Mouse (Mus musculus): ENCODE data around the gene Ccdc116. TPM values are rescaled to one million over a fixed set of nuclear protein-coding genes. Genes with fewer than 3 reads are reported as not detected.

Gene Ccdc116
- polyA plus RNA-seq (2015; fragmentation: Nextera tagmentation; extraction: Ambion mirVana), result 0.14 and 0.45 TPM in 2 replicates

DNA sequence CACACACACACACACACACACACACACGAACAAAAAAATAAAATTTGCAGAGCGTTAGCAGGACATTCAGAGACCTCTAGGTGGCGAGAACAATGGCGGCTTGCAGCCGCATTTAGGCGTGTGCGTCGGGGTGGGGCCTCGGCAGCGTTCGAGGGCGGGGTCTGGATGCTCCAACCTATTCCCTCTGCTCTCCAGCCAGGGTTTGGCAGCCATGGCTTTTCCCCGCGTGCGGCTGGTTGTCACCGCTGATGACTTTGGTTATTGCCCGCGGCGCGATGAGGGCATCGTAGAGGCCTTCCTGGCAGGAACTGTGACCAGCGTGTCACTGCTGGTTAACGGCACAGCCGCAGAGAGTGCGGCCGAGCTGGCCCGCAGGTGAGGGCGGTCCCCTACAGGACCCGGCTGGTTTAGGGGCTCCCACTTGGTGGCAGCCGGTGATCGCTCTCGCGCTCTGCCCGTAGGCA lies at the start of gene Ccdc116:
Ccdc116 (minus strand) TSS at position 458 of the 464 bp plus-strand sequence.
- ATAC-seq (ENCODE audit: low read depth), result peak; percentile 79
- Histone ChIP-seq H3K4me3 (ENCODE audit: low read depth, low read length) (peak within 1 kb of the TSS; percentile 73), H3K9me3 (replicated peaks; ENCODE audit: control insufficient read depth, low read length) (no peaks in the 10 kb centered on the region), H3K36me3 (ENCODE audit: control insufficient read depth, insufficient read depth) (no peaks in the 10 kb centered on the region; the same call in 1 of the 2 replicates), H3K27ac (ENCODE audit: low read length) (peak within 1 kb of the TSS; percentile 32; the same call in 1 of the 2 replicates), H3K4me2 (ENCODE audit: low read depth, low read length) (peak within 1 kb of the TSS; percentile 99), H3K9ac (ENCODE audit: low read depth, low read length) (peak within 1 kb of the TSS; percentile 64), H3K4me1 (ENCODE audit: control insufficient read depth, low read depth, low read length) (peaks cover 15% of the 10 kb centered on the region), H3K27me3 (ENCODE audit: control insufficient read depth, insufficient read depth, low read depth, low read length) (no peaks in the 10 kb centered on the region)
- under 1% methylated on average over 34 of the region's 34 CpGs for WGBS (ENCODE audit: insufficient replicate concordance)

DNA sequence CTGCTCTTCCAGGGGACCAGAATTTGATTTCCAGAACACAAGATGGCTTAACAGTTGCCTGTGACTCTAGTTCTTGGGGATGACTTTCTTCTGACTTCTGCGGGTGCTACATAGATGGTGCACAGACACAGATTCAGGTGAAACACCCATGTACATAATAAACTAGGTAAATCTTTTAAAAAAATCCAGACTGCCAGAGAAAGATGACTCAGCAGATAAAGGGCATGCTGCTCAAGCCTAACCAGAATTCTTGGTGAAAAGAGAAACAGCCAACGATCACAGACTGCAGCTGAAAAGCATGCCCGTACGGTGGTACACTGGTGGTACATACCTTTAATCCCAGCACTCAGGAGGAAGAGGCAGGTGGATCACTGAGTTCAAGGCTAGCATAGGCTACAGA lies 46.8 kb upstream of the Ccdc116 start:
- 82% methylated on average over 4 of the region's 4 CpGs for WGBS (ENCODE audit: insufficient replicate concordance)

DNA sequence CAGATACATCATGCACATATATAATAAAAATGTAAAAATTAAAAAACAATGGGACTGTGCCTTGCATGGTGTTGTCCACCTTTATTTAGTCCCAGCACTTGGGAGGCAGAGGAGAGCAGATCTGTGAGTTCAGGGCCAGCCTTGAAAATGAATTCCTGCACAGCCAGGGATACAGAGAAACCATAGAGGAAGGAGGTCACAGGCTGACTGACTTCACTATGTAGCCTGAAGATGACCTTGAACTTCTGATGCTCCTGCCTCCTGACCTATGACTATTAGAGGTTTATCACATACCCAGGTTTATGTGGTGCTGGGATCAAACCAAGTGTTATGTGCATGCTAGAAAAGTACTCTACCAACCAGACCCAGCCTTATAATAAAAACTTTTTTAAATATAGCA lies 38.4 kb upstream of the Ccdc116 start:
- ATAC-seq (ENCODE audit: low read depth), result no peak

More for the DNA sequence above, 46.8 kb upstream of the Ccdc116 start:
- Histone ChIP-seq H3K27ac (ENCODE audit: low read length) (no peak overlapping the region), H3K27me3 (ENCODE audit: control insufficient read depth, insufficient read depth, low read depth, low read length) (no peaks in the 10 kb centered on the region), H3K9ac (ENCODE audit: low read depth, low read length) (no peak overlapping the region), H3K4me3 (ENCODE audit: low read depth, low read length) (no peak overlapping the region), H3K4me1 (ENCODE audit: control insufficient read depth, low read depth, low read length) (peaks cover 2% of the 10 kb centered on the region; the same call in 1 of the 2 replicates), H3K36me3 (ENCODE audit: control insufficient read depth, insufficient read depth) (no peaks in the 10 kb centered on the region; the same call in 1 of the 2 replicates), H3K9me3 (replicated peaks; ENCODE audit: control insufficient read depth, low read length) (no peaks in the 10 kb centered on the region), H3K4me2 (ENCODE audit: low read depth, low read length) (no peak overlapping the region)
- no peak for ATAC-seq (ENCODE audit: low read depth)

GRCm38 (mm10) chr16:17183003-17183402 lies 36.0 kb upstream of the Ccdc116 start:
- H3K4me1 ChIP-seq (ENCODE audit: control insufficient read depth, low read depth, low read length), result peaks cover 5% of the 10 kb centered on the region
- no peaks in the 10 kb centered on the region for H3K36me3 ChIP-seq (ENCODE audit: control insufficient read depth, insufficient read depth)
- H3K9ac ChIP-seq (ENCODE audit: low read depth, low read length), result no peak overlapping the region
- 80% methylated on average over 3 of the region's 3 CpGs for WGBS (ENCODE audit: insufficient replicate concordance)
- H3K27me3 ChIP-seq (ENCODE audit: control insufficient read depth, insufficient read depth, low read depth, low read length), result no peaks in the 10 kb centered on the region
- no peak overlapping the region for H3K4me2 ChIP-seq (ENCODE audit: low read depth, low read length)
- ATAC-seq (ENCODE audit: low read depth), result no peak
- no peak overlapping the region for H3K4me3 ChIP-seq (ENCODE audit: low read depth, low read length)
- no peaks in the 10 kb centered on the region for H3K9me3 ChIP-seq (replicated peaks; ENCODE audit: control insufficient read depth, low read length)
- no peak overlapping the region for H3K27ac ChIP-seq (ENCODE audit: low read length)

More for the DNA sequence above, 38.4 kb upstream of the Ccdc116 start:
- Histone ChIP-seq H3K27me3 (ENCODE audit: control insufficient read depth, insufficient read depth, low read depth, low read length) (no peaks in the 10 kb centered on the region), H3K36me3 (ENCODE audit: control insufficient read depth, insufficient read depth) (no peaks in the 10 kb centered on the region), H3K4me2 (ENCODE audit: low read depth, low read length) (no peak overlapping the region), H3K4me3 (ENCODE audit: low read depth, low read length) (no peak overlapping the region), H3K4me1 (ENCODE audit: control insufficient read depth, low read depth, low read length) (peaks cover 5% of the 10 kb centered on the region), H3K9ac (ENCODE audit: low read depth, low read length) (no peak overlapping the region), H3K27ac (ENCODE audit: low read length) (no peak overlapping the region), H3K9me3 (replicated peaks; ENCODE audit: control insufficient read depth, low read length) (no peaks in the 10 kb centered on the region)

DNA sequence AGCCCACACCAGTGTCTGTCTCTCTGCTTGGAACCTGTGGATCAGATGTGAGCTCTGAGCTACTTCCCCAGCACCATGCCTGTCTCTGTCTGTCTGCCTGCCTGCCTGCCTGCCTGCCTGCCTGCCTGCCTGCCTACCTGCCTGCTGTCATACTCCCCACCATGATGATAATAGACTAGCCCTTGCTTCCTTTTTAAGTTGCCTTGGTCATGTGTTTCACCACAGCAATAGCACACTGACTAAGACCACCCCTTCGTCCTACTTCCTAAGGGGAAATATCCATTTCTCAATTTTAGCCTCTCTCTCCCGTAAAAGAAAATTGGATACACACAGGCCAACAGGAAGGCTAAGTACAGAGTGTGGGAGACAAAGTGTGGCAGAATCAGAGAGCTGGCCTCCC lies 35.1 kb upstream of the Ccdc116 start:
- H3K4me2 ChIP-seq (ENCODE audit: low read depth, low read length), result no peak overlapping the region
- ATAC-seq (ENCODE audit: low read depth), result no peak; the same call in 1 of the 2 replicates
- no peak overlapping the region for H3K4me3 ChIP-seq (ENCODE audit: low read depth, low read length)
- peak overlapping the region; percentile 57 for H3K27ac ChIP-seq (ENCODE audit: low read length)
- no peaks in the 10 kb centered on the region for H3K27me3 ChIP-seq (ENCODE audit: control insufficient read depth, insufficient read depth, low read depth, low read length)
- WGBS (ENCODE audit: insufficient replicate concordance), result 55% methylated on average over 2 of the region's 2 CpGs
- H3K36me3 ChIP-seq (ENCODE audit: control insufficient read depth, insufficient read depth), result no peaks in the 10 kb centered on the region
- no peak overlapping the region for H3K9ac ChIP-seq (ENCODE audit: low read depth, low read length)
- no peaks in the 10 kb centered on the region for H3K9me3 ChIP-seq (replicated peaks; ENCODE audit: control insufficient read depth, low read length)
- H3K4me1 ChIP-seq (ENCODE audit: control insufficient read depth, low read depth, low read length), result peaks cover 5% of the 10 kb centered on the region

DNA sequence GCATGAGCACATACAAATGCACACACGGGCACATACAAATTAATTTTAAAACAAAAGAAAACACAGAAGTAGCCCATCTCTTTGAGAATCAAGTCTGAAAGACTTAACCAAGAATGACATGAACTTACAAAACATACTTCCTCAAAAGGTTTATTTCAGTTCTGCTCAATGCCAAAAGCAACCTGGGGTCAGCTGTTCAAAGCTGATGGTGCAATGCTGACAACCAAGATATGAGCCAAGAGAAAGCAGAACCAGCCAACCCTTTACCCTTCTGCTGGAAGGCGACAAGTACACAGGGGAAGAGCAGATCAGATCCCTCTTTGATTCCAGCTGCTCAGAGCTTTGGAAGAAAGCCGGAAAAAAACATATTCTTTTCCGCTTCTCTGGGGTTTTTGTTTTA lies 34.4 kb upstream of the Ccdc116 start:
- H3K36me3 ChIP-seq (ENCODE audit: control insufficient read depth, insufficient read depth), result no peaks in the 10 kb centered on the region
- H3K4me1 ChIP-seq (ENCODE audit: control insufficient read depth, low read depth, low read length), result peaks cover 7% of the 10 kb centered on the region
- H3K27ac ChIP-seq (ENCODE audit: low read length), result peak overlapping the region; percentile 57
- H3K9me3 ChIP-seq (replicated peaks; ENCODE audit: control insufficient read depth, low read length), result no peaks in the 10 kb centered on the region
- no peaks in the 10 kb centered on the region for H3K27me3 ChIP-seq (ENCODE audit: control insufficient read depth, insufficient read depth, low read depth, low read length)
- H3K9ac ChIP-seq (ENCODE audit: low read depth, low read length), result no peak overlapping the region
- H3K4me2 ChIP-seq (ENCODE audit: low read depth, low read length), result peak overlapping the region; percentile 12; the same call in 1 of the 2 replicates
- no peak overlapping the region for H3K4me3 ChIP-seq (ENCODE audit: low read depth, low read length)
- ATAC-seq (ENCODE audit: low read depth), result peak; percentile 67
- 49% methylated on average over 4 of the region's 4 CpGs for WGBS (ENCODE audit: insufficient replicate concordance)

DNA sequence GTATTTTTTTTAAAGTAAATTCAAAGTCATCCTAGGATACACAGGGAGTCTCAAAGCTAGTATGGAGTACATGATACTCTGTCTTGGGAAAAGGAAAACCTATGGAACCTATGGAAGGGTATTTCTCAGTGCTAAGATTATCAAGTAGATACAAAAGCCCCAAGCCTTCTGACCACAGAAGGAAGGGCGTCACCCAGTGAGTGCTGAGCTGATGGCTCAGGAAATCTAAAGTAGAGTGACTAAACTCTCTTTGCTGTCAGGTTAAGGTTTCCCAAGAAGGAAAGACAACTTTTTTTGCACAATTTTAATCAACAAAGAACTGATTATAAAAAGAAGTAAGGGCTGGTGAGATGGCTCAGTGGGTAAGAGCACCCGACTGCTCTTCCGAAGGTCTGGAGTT lies 32.7 kb upstream of the Ccdc116 start:
- H3K27me3 ChIP-seq (ENCODE audit: control insufficient read depth, insufficient read depth, low read depth, low read length), result no peaks in the 10 kb centered on the region
- H3K4me3 ChIP-seq (ENCODE audit: low read depth, low read length), result no peak overlapping the region
- H3K4me2 ChIP-seq (ENCODE audit: low read depth, low read length), result no peak overlapping the region
- no peak overlapping the region for H3K27ac ChIP-seq (ENCODE audit: low read length)
- H3K4me1 ChIP-seq (ENCODE audit: control insufficient read depth, low read depth, low read length), result peaks cover 7% of the 10 kb centered on the region
- peaks cover 5% of the 10 kb centered on the region for H3K36me3 ChIP-seq (ENCODE audit: control insufficient read depth, insufficient read depth)
- H3K9ac ChIP-seq (ENCODE audit: low read depth, low read length), result no peak overlapping the region
- WGBS (ENCODE audit: insufficient replicate concordance), result 67% methylated on average over 3 of the region's 3 CpGs
- no peaks in the 10 kb centered on the region for H3K9me3 ChIP-seq (replicated peaks; ENCODE audit: control insufficient read depth, low read length)
- no peak for ATAC-seq (ENCODE audit: low read depth)

GRCm38 (mm10) chr16:17177623-17178170 lies 30.7 kb upstream of the Ccdc116 start:
- Histone ChIP-seq H3K36me3 (ENCODE audit: control insufficient read depth, insufficient read depth) (peaks cover 8% of the 10 kb centered on the region), H3K4me3 (ENCODE audit: low read depth, low read length) (no peak overlapping the region), H3K4me1 (ENCODE audit: control insufficient read depth, low read depth, low read length) (peaks cover 7% of the 10 kb centered on the region), H3K27ac (ENCODE audit: low read length) (no peak overlapping the region), H3K9ac (ENCODE audit: low read depth, low read length) (no peak overlapping the region), H3K9me3 (replicated peaks; ENCODE audit: control insufficient read depth, low read length) (no peaks in the 10 kb centered on the region), H3K27me3 (ENCODE audit: control insufficient read depth, insufficient read depth, low read depth, low read length) (no peaks in the 10 kb centered on the region), H3K4me2 (ENCODE audit: low read depth, low read length) (no peak overlapping the region)
- no peak for ATAC-seq (ENCODE audit: low read depth)
- 92% methylated on average over 1 of the region's 1 CpGs for WGBS (ENCODE audit: insufficient replicate concordance)

DNA sequence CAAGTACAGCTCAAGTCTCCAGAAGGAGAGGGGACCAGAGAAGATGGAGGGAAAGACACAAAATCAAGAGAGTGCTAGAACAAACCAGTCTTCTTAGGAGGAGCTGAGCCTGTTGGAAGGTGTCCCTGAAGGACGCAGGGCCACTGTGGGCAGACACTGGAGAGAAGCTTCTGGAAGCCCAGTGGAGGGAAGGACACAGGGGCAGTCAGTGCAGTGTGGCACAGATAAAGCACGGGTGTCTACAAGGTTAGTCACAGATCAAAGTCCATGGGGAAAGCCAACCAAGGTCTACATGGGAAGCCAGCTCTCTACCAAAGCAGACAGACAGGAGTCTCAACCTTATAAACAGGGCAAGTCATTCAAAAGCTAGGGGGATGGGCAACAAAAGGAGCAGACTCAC lies 28.7 kb upstream of the Ccdc116 start:
- ATAC-seq (ENCODE audit: low read depth), result no peak
- peaks cover 13% of the 10 kb centered on the region for H3K36me3 ChIP-seq (ENCODE audit: control insufficient read depth, insufficient read depth)
- no peak overlapping the region for H3K4me3 ChIP-seq (ENCODE audit: low read depth, low read length)

More for the DNA sequence above, 28.7 kb upstream of the Ccdc116 start:
- no peaks in the 10 kb centered on the region for H3K27me3 ChIP-seq (ENCODE audit: control insufficient read depth, insufficient read depth, low read depth, low read length)
- H3K4me2 ChIP-seq (ENCODE audit: low read depth, low read length), result no peak overlapping the region
- H3K9ac ChIP-seq (ENCODE audit: low read depth, low read length), result no peak overlapping the region
- H3K4me1 ChIP-seq (ENCODE audit: control insufficient read depth, low read depth, low read length), result peaks cover 2% of the 10 kb centered on the region
- 66% methylated on average over 2 of the region's 2 CpGs for WGBS (ENCODE audit: insufficient replicate concordance)
- H3K9me3 ChIP-seq (replicated peaks; ENCODE audit: control insufficient read depth, low read length), result no peaks in the 10 kb centered on the region
- no peak overlapping the region for H3K27ac ChIP-seq (ENCODE audit: low read length)
